Mouse (Mus musculus): ENCODE measurements around the gene Chl1. TPM values are rescaled to one million over a fixed set of nuclear protein-coding genes. Genes with fewer than 3 reads are reported as not detected.

Chl1 gene
- total and polyA plus RNA-seq, 3 experiments = not detected

GRCm38 (mm10) chr6:103697349-103698028 is 187.1 kb downstream of the Chl1 start:
- peak; percentile 3 for DNase-seq (ENCODE audit: extremely low read depth)
- in situ Hi-C loops (cut with MboI; ENCODE audit: low pct_ligation_motif_present, low pct_unique_long_range_greater_than_20kb, low sequenced_read_pairs) = loop anchor here (25.0 kb wide), 1 partner anchor 385 kb away; no protein-coding TSS in a partner anchor
- dilution Hi-C loops (cut with MboI; ENCODE audit: extremely low pct_ligation_motif_present, extremely low pct_unique_long_range_greater_than_20kb, low sequenced_read_pairs) = no loop called here

DNA sequence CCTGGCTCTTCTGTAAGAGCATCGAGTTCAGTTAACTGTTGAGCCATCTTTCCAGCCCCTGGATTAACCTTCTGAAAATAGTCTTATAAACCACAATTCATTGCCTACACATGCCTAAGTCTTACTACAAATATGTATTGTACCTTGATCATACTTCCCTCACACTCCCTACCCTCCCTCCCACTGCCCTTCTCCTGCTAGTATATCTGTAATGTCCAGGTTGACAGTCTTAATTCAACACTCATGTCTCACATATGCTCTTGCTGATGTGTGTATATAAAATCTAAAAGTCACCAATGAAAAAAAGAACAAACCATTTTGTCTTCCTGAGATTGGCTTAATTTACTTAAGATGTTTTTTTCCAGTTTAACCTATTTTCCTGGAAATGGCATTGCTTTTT is 189.1 kb downstream of the Chl1 start:
- no peak overlapping the region for H3K27ac ChIP-seq (ENCODE audit: insufficient read depth, low read depth)
- H3K9ac ChIP-seq (ENCODE audit: insufficient read depth, low read depth) = no peak overlapping the region
- no peak for TF ChIP-seq POLR2AphosphoS2 (IDR thresholded peaks at IDR 0.05; ENCODE audit: low read depth, low read length)
- TF ChIP-seq HCFC1 (IDR thresholded peaks at IDR 0.05; ENCODE audit: low read depth, low read length) = no peak
- TF ChIP-seq MXI1 (IDR thresholded peaks at IDR 0.05; ENCODE audit: low read depth, low read length) = no peak
- no peak for TF ChIP-seq CHD1 (IDR thresholded peaks at IDR 0.05; ENCODE audit: low read depth, low read length)
- no peak for TF ChIP-seq TCF12 (IDR thresholded peaks at IDR 0.05; ENCODE audit: low read depth, low read length)
- no peak for TF ChIP-seq KAT2A (IDR thresholded peaks at IDR 0.05; ENCODE audit: insufficient replicate concordance, low read length)
- no peak for TF ChIP-seq ETS1 (conservative IDR thresholded peaks at IDR 0.05; ENCODE audit: low read depth, low read length)
- no peak for TF ChIP-seq SIN3A (IDR thresholded peaks at IDR 0.05; ENCODE audit: low read length)
- TF ChIP-seq NRF1 (IDR thresholded peaks at IDR 0.05; ENCODE audit: low read depth, low read length) = no peak
- no peak for TF ChIP-seq IRF4 (IDR thresholded peaks at IDR 0.05; ENCODE audit: low read depth, low read length)
- no peak for TF ChIP-seq EP300 (IDR thresholded peaks at IDR 0.05; ENCODE audit: low read length)
- TF ChIP-seq TBP (conservative IDR thresholded peaks at IDR 0.05; ENCODE audit: low read depth, low read length) = no peak
- no peak for TF ChIP-seq ZNF384 (IDR thresholded peaks at IDR 0.05; ENCODE audit: low read depth, low read length)
- TF ChIP-seq RCOR1 (conservative IDR thresholded peaks at IDR 0.05; ENCODE audit: low read depth, low read length) = no peak
- TF ChIP-seq POLR2A (IDR thresholded peaks at IDR 0.05; ENCODE audit: low read depth, low read length) = no peak
- TF ChIP-seq RAD21 (IDR thresholded peaks at IDR 0.05; ENCODE audit: low read depth, low read length) = no peak
- dilution Hi-C loops (cut with MboI; ENCODE audit: extremely low pct_ligation_motif_present, extremely low pct_unique_long_range_greater_than_20kb, low sequenced_read_pairs) = no loop called here
- peaks cover 18% of the 10 kb centered on the region for H3K9me3 ChIP-seq (replicated peaks; ENCODE audit: low read length)
- no peak overlapping the region for H3K4me2 ChIP-seq (ENCODE audit: insufficient read depth, low read depth, poor library complexity, severe bottlenecking)
- no peaks in the 10 kb centered on the region for H3K36me3 ChIP-seq (replicated peaks in 1 of 2; ENCODE audit: control insufficient read depth in 1 of 2, insufficient read depth in 1 of 2, low read length in 1 of 2)
- no peak overlapping the region for H3K4me3 ChIP-seq (replicated peaks in 1 of 3; ENCODE audit: low read depth in 2 of 3, low read length in 2 of 3, poor library complexity in 1 of 3)
- in situ Hi-C loops (cut with MboI; ENCODE audit: low pct_ligation_motif_present, low pct_unique_long_range_greater_than_20kb, low sequenced_read_pairs) = loop anchor here (25.0 kb wide), 1 partner anchor 387 kb away; no protein-coding TSS in a partner anchor
- H3K4me1 ChIP-seq (ENCODE audit: control insufficient read depth in 1 of 2, insufficient read depth in 2 of 2) = no peaks in the 10 kb centered on the region
- no peak for DNase-seq (ENCODE audit: extremely low read depth)
- H3K79me2 ChIP-seq (replicated peaks; ENCODE audit: control insufficient read depth, extremely low read depth, insufficient read depth, poor library complexity, severe bottlenecking) = no peaks in the 10 kb centered on the region
- no peaks in the 10 kb centered on the region for H3K27me3 ChIP-seq (replicated peaks)

More at GRCm38 (mm10) chr6:103697349-103698028, 187.1 kb downstream of the Chl1 start:
- no peak overlapping the region for H3K4me3 ChIP-seq (replicated peaks in 1 of 3; ENCODE audit: low read depth in 2 of 3, low read length in 2 of 3, poor library complexity in 1 of 3)
- no peaks in the 10 kb centered on the region for H3K79me2 ChIP-seq (replicated peaks; ENCODE audit: control insufficient read depth, extremely low read depth, insufficient read depth, poor library complexity, severe bottlenecking)
- H3K27me3 ChIP-seq (replicated peaks) = no peaks in the 10 kb centered on the region
- no peaks in the 10 kb centered on the region for H3K4me1 ChIP-seq (ENCODE audit: control insufficient read depth in 1 of 2, insufficient read depth in 2 of 2)
- TF ChIP-seq JUN (IDR thresholded peaks at IDR 0.05; ENCODE audit: insufficient read depth, low read depth, low read length) = no peak
- no peak for TF ChIP-seq KAT2A (IDR thresholded peaks at IDR 0.05; ENCODE audit: insufficient replicate concordance, low read length)
- TF ChIP-seq CTCF (conservative IDR thresholded peaks at IDR 0.05 in 1 of 2, IDR thresholded peaks at IDR 0.05 in 1 of 2; ENCODE audit: low read depth in 2 of 2, low read length in 2 of 2) = peak; percentile 10 to 48; a peak in 2 of 4 replicates
- no peak for TF ChIP-seq IRF4 (IDR thresholded peaks at IDR 0.05; ENCODE audit: low read depth, low read length)
- no peak for TF ChIP-seq ELF1 (IDR thresholded peaks at IDR 0.05; ENCODE audit: low read depth, low read length)
- no peak for TF ChIP-seq ZKSCAN1 (IDR thresholded peaks at IDR 0.05; ENCODE audit: borderline replicate concordance, low read depth, low read length)
- no peak for TF ChIP-seq USF1 (IDR thresholded peaks at IDR 0.05; ENCODE audit: low read depth, low read length)
- no peak for TF ChIP-seq SIN3A (IDR thresholded peaks at IDR 0.05; ENCODE audit: low read length)
- TF ChIP-seq NELFE (IDR thresholded peaks at IDR 0.05; ENCODE audit: low read depth, low read length) = no peak
- TF ChIP-seq RAD21 (IDR thresholded peaks at IDR 0.05; ENCODE audit: low read depth, low read length) = peak; percentile 37
- peak; percentile 11; the same call in 1 of the 2 replicates for TF ChIP-seq SMC3 (IDR thresholded peaks at IDR 0.05; ENCODE audit: low read depth, low read length)
- TF ChIP-seq ZC3H11A (IDR thresholded peaks at IDR 0.05; ENCODE audit: low read depth, low read length) = no peak
- H3K27ac ChIP-seq (ENCODE audit: insufficient read depth, low read depth) = no peak overlapping the region
- no peaks in the 10 kb centered on the region for H3K36me3 ChIP-seq (replicated peaks in 1 of 2; ENCODE audit: control insufficient read depth in 1 of 2, insufficient read depth in 1 of 2, low read length in 1 of 2)
- no peak overlapping the region for H3K9ac ChIP-seq (ENCODE audit: insufficient read depth, low read depth)
- H3K4me2 ChIP-seq (ENCODE audit: insufficient read depth, low read depth, poor library complexity, severe bottlenecking) = no peak overlapping the region
- peaks cover 25% of the 10 kb centered on the region for H3K9me3 ChIP-seq (replicated peaks; ENCODE audit: low read length)

All from CH12.LX (cell line).